Mouse (Mus musculus): ENCODE results near the gene Kif6.
A peak's percentile ranks its signal among the peaks of the same experiment; 100 is the strongest.

The Kif6 gene

GRCm38 (mm10) chr17:49737217-49737774, 122.4 kb downstream of the Kif6 start:
- no peak for DNase-seq (ENCODE audit: low spot score)

- no peak for DNase-seq (ENCODE audit: low spot score)
Measured at GRCm38 (mm10) chr17:49738351-49738750, 123.4 kb downstream of the Kif6 start.

GRCm38 (mm10) chr17:49739896-49740679, 125.2 kb downstream of the Kif6 start:
- no peak for DNase-seq (ENCODE audit: low spot score)

- peak; percentile 42 for DNase-seq (ENCODE audit: low spot score)
Measured at GRCm38 (mm10) chr17:49741172-49741571, 126.2 kb downstream of the Kif6 start.

GRCm38 (mm10) chr17:49741927-49742326, 127.0 kb downstream of the Kif6 start:
- no peak for DNase-seq (ENCODE audit: low spot score)

GRCm38 (mm10) chr17:49743580-49744463, 128.9 kb downstream of the Kif6 start:
- peak; percentile 29 for DNase-seq (ENCODE audit: low spot score)

GRCm38 (mm10) chr17:49750889-49751324, 136.0 kb downstream of the Kif6 start:
- peak; percentile 78 for DNase-seq (ENCODE audit: low spot score)

- DNase-seq (ENCODE audit: low spot score), result no peak
Measured at GRCm38 (mm10) chr17:49753874-49754273, 138.9 kb downstream of the Kif6 start.

GRCm38 (mm10) chr17:49756862-49757261, 141.9 kb downstream of the Kif6 start:
- DNase-seq (ENCODE audit: low spot score), result peak; percentile 81

- no peak for DNase-seq (ENCODE audit: low spot score)
Measured at GRCm38 (mm10) chr17:49759047-49759446, 144.1 kb downstream of the Kif6 start.

- no peak for DNase-seq (ENCODE audit: low spot score)
Measured at GRCm38 (mm10) chr17:49761260-49761659, 146.3 kb downstream of the Kif6 start.

GRCm38 (mm10) chr17:49761838-49762237, 146.9 kb downstream of the Kif6 start:
- no peak for DNase-seq (ENCODE audit: low spot score)

GRCm38 (mm10) chr17:49764963-49765362, 150.0 kb downstream of the Kif6 start:
- DNase-seq (ENCODE audit: low spot score), result no peak

GRCm38 (mm10) chr17:49767717-49768370, 152.9 kb downstream of the Kif6 start:
- DNase-seq (ENCODE audit: low spot score), result peak; percentile 65

GRCm38 (mm10) chr17:49771703-49772315, 156.9 kb downstream of the Kif6 start:
- no peak for DNase-seq (ENCODE audit: low spot score)

- DNase-seq (ENCODE audit: low spot score), result no peak
Measured at GRCm38 (mm10) chr17:49777115-49777839, 162.3 kb downstream of the Kif6 start.

- no peak for DNase-seq (ENCODE audit: low spot score)
Measured at GRCm38 (mm10) chr17:49779066-49779465, 164.1 kb downstream of the Kif6 start.

GRCm38 (mm10) chr17:49779576-49779975, 164.6 kb downstream of the Kif6 start:
- peak; percentile 36 for DNase-seq (ENCODE audit: low spot score)

- DNase-seq (ENCODE audit: low spot score), result no peak
Measured at GRCm38 (mm10) chr17:49785851-49786250, 170.9 kb downstream of the Kif6 start.

GRCm38 (mm10) chr17:49787351-49787750, 172.4 kb downstream of the Kif6 start:
- DNase-seq (ENCODE audit: low spot score), result no peak
